Mouse (Mus musculus) urinary bladder, postnatal 14 days (tissue): ENCODE results near the gene Pi4k2a.
A peak's percentile ranks its signal among the peaks of the same experiment; 100 is the strongest.

Experiments
- DNase-seq: peaks from one replicate; pipeline ENCODE4 v3.0.0; 2021; ENCODE audit warnings: low spot score

Gene Pi4k2a

DNA sequence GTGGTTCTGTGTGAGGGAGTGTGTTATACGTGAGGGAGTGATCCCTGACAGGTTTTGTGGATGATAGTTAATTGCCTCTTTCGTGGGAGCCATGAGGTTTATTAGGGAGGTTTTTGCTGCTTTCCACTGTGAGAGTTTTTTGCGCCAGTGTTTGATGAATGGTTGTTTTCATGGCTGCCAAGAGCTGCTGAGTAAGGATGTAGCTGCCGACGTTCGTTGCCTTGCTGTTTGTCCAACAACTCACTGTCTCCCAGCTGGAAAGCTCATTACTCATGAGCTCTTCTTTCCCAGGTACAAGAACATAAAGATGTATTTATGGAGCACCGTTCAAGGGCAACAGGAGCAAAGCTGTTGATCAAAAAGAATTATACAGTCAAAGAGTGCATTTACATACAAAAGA lies 73.9 kb downstream of the Pi4k2a start:
- DNase-seq, result no peak

- DNase-seq, result peak; percentile 94
Observed at GRCm38 (mm10) chr19:42166130-42166529, 75.9 kb downstream of the Pi4k2a start.

DNA sequence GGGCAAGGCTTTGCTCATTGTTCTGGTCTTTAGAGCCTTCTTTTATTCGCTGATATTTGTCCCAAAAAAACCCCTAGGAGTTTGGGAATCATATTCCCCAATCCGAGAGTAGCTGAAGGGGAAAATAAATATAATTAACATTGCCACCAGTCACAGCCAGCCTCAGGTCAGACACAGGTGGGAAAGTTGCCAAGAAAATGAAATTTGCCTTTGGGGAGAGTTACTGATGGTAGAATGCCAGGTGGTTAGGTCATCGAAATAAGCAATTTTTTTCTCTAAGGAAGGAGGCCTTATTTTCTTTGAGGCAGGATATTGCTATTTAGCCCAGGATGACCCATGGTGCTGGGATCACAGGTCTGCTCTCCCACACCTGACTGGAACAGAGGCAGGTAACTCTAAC lies 76.5 kb downstream of the Pi4k2a start:
- DNase-seq, result no peak

- no peak for DNase-seq
Observed at GRCm38 (mm10) chr19:42167489-42167888, 77.2 kb downstream of the Pi4k2a start.

- peak; percentile 42 for DNase-seq
Observed at GRCm38 (mm10) chr19:42169322-42169975, 79.2 kb downstream of the Pi4k2a start.

DNA sequence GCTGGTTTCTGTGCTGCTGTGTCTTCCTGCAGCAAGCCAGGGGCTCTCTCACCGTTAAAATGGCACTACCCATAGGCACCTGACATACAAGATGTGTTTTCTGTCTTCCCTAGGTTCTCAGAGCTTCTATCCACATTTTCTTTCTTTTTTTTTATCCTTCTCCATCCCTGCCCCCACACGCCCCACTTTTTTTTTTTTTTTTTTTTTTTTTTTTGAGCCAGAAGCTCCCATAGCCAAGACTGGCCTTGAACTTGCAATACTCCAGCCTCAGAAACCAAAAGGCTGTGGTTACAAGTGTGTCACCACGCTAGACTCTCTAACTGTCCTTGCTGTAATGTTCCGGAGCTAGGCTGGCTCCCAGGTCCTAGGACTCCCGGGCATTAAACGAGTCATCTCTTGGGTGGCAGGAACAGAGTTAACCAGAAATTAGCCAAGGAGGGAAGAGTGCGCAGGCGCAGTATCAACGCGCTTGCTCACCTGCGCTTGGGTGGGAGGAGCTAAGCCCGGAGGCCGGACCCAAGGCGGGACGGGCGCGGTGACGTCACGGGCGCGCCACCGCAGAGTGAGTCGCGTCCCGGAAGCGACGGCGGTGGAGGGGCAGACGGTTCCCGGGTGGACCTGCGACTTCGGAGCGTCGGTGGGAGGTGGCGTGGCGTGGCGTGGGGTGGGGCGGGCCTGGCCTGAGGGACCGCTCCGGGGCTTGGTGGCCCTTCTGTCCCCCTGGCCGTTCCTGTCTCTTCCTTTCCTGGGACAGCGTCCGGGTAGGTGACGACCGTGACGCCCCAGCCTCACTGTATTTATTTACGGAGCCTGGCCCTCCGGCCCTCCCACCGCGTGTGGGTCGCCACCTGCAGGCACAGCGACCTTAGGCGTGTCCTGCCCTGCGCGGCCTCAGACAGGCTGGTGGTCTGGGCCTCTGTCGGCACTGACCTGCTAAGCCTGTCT lies 80.0 kb downstream of the Pi4k2a start:
- peak; percentile 94 for DNase-seq
